Mouse (Mus musculus) kidney, adult 2 months (tissue): ENCODE measurements at regions not wholly inside any gene's neighbourhood (a gene's known extent, or its start where the extent isn't known, plus 50 kb on each side); places are given as distances from the start of the nearest gene placed in this dataset.

Experiments used
- CTCF ChIP-seq: fragments of 200-500 bp; conservative IDR thresholded peaks from 2 replicates; pipeline ENCODE4 v1.5.1; 2011; ENCODE audit warnings: low read depth, mild to moderate bottlenecking, control low read depth, low read length, moderate library complexity, mixed read lengths; ENCODE audit not compliant: insufficient read depth, insufficient read length
- POLR2A ChIP-seq: fragments of 200-500 bp; IDR thresholded peaks from one replicate; pipeline ENCODE4 v1.6.1; 2011; ENCODE audit warnings: low read depth, low read length, control low read depth

- TF ChIP-seq POLR2A (no peak), CTCF (no peak)
Observed at GRCm38 (mm10) chr2:105495796-105496195, 96.7 kb upstream of the Rcn1 start.
